Mouse (Mus musculus): ENCODE measurements at regions not wholly inside any gene's neighbourhood (a gene's known extent, or its start where the extent isn't known, plus 50 kb on each side); places are given as distances from the start of the nearest gene placed in this dataset.

- Histone ChIP-seq H3K36me3 (ENCODE audit: control insufficient read depth in 1 of 2, insufficient read depth in 2 of 2, low read length in 2 of 2) (no peaks in the 10 kb centered on the region), H3K4me3 (ENCODE audit: control insufficient read depth in 1 of 2, insufficient read depth in 1 of 2, low read depth in 2 of 2, low read length in 2 of 2) (no peak overlapping the region), H3K27me3 (ENCODE audit: control insufficient read depth in 1 of 2, insufficient read depth in 2 of 2, low read length in 2 of 2) (no peaks in the 10 kb centered on the region), H3K4me1 (ENCODE audit: control insufficient read depth in 1 of 2, insufficient read depth in 2 of 2, low read length in 2 of 2) (no peaks in the 10 kb centered on the region), H3K9ac (ENCODE audit: control insufficient read depth, low read depth, low read length, poor library complexity, severe bottlenecking) (no peak overlapping the region), H3K9me3 (replicated peaks; ENCODE audit: insufficient read depth, low read length) (no peaks in the 10 kb centered on the region), H3K79me2 (ENCODE audit: control insufficient read depth, insufficient read depth, low read length, poor library complexity) (no peaks in the 10 kb centered on the region), H3K27ac (ENCODE audit: control insufficient read depth, low read depth, low read length) (no peak overlapping the region)
- TF ChIP-seq RCOR1 (IDR thresholded peaks at IDR 0.05; ENCODE audit: low read depth, low read length): no peak
- TF ChIP-seq MXI1 (IDR thresholded peaks at IDR 0.05; ENCODE audit: low read depth, low read length): no peak
- no peak for TF ChIP-seq BHLHE40 (IDR thresholded peaks at IDR 0.05; ENCODE audit: borderline replicate concordance, low read depth, low read length)
- TF ChIP-seq CHD1 (IDR thresholded peaks at IDR 0.05; ENCODE audit: low read depth, low read length): no peak
- TF ChIP-seq TAL1 (IDR thresholded peaks at IDR 0.05; ENCODE audit: low read length): no peak
- no peak for TF ChIP-seq USF2 (IDR thresholded peaks at IDR 0.05; ENCODE audit: borderline replicate concordance in 1 of 2, insufficient read depth in 1 of 2, low read depth in 1 of 2, low read length in 2 of 2)
- no peak for TF ChIP-seq POLR2A (IDR thresholded peaks at IDR 0.05; ENCODE audit: control insufficient read depth in 1 of 2, insufficient read depth in 1 of 2, low read depth in 1 of 2, low read length in 2 of 2, poor library complexity in 1 of 2)
- no peak for TF ChIP-seq ETS1 (IDR thresholded peaks at IDR 0.05; ENCODE audit: low read depth, low read length)
- no peak for TF ChIP-seq GABPA (IDR thresholded peaks at IDR 0.05; ENCODE audit: low read depth, low read length)
- no peak for TF ChIP-seq JUND (IDR thresholded peaks at IDR 0.05; ENCODE audit: low read depth, low read length)
- no peak for TF ChIP-seq POLR2AphosphoS2 (IDR thresholded peaks at IDR 0.05; ENCODE audit: low read length)
- no peak for TF ChIP-seq GATA1 (IDR thresholded peaks at IDR 0.05; ENCODE audit: low read depth, low read length)
- no peak for TF ChIP-seq ELF1 (IDR thresholded peaks at IDR 0.05; ENCODE audit: low read depth, low read length)
- TF ChIP-seq NELFE (IDR thresholded peaks at IDR 0.05; ENCODE audit: low read depth, low read length): no peak
- no peak for DNase-seq (ENCODE audit: low read depth, low spot score)
These were observed 155.6 kb upstream of the Cypt12 start for GRCm38 (mm10) chr3:17792537-17793039.

- Histone ChIP-seq H3K79me2 (ENCODE audit: control insufficient read depth, insufficient read depth, low read length, poor library complexity) (no peaks in the 10 kb centered on the region), H3K4me3 (ENCODE audit: control insufficient read depth in 1 of 2, insufficient read depth in 1 of 2, low read depth in 2 of 2, low read length in 2 of 2) (no peak overlapping the region), H3K4me1 (ENCODE audit: control insufficient read depth in 1 of 2, insufficient read depth in 2 of 2, low read length in 2 of 2) (no peaks in the 10 kb centered on the region), H3K9me3 (replicated peaks; ENCODE audit: insufficient read depth, low read length) (no peaks in the 10 kb centered on the region), H3K27me3 (ENCODE audit: control insufficient read depth in 1 of 2, insufficient read depth in 2 of 2, low read length in 2 of 2) (no peaks in the 10 kb centered on the region), H3K9ac (ENCODE audit: control insufficient read depth, low read depth, low read length, poor library complexity, severe bottlenecking) (no peak overlapping the region), H3K27ac (ENCODE audit: control insufficient read depth, low read depth, low read length) (no peak overlapping the region), H3K36me3 (ENCODE audit: control insufficient read depth in 1 of 2, insufficient read depth in 2 of 2, low read length in 2 of 2) (no peaks in the 10 kb centered on the region)
- no peak for DNase-seq (ENCODE audit: low read depth, low spot score)
- TF ChIP-seq CHD1 (IDR thresholded peaks at IDR 0.05; ENCODE audit: low read depth, low read length) (no peak), KAT2A (conservative IDR thresholded peaks at IDR 0.05; ENCODE audit: low read depth, low read length) (no peak), NRF1 (IDR thresholded peaks at IDR 0.05; ENCODE audit: insufficient read depth, low read depth, low read length, poor library complexity, severe bottlenecking) (no peak), ZMIZ1 (IDR thresholded peaks at IDR 0.05; ENCODE audit: low read depth, low read length) (no peak), USF1 (IDR thresholded peaks at IDR 0.05; ENCODE audit: low read depth, low read length) (no peak)
These were observed 154.5 kb upstream of the Cypt12 start for GRCm38 (mm10) chr3:17793646-17794250.
